Mouse (Mus musculus) liver, embryonic 14.5 days (tissue): ENCODE measurements at regions not wholly inside any gene's neighbourhood (a gene's known extent, or its start where the extent isn't known, plus 50 kb on each side); places are given as distances from the start of the nearest gene placed in this dataset.

ENCODE experiments used
- ATAC-seq: fragments of 200-750 bp; cut with Nextera tagmentation; 2 replicates; pipeline ENCODE4 v1.8.0; 2017; ENCODE audit warnings: moderate number of reproducible peaks, mild to moderate bottlenecking, moderate library complexity; ENCODE audit not compliant: insufficient read depth
- DNase-seq, 3 experiments: peaks; one replicate each; pipeline ENCODE4 v3.0.0-alpha.2; 2012 to 2013; ENCODE audit warnings: low read depth in 3 of 3, low spot score in 3 of 3
- H3K27ac ChIP-seq: fragments of 300-500 bp; sonication (generic); 2 replicates; pipeline ENCODE4 v1.5.1; 2014; ENCODE audit warnings: moderate library complexity, mild to moderate bottlenecking, control low read depth, inconsistent platforms
- H3K27me3 ChIP-seq: fragments of 300-500 bp; sonication (generic); 2 replicates; pipeline ENCODE4 v1.6.1; 2014; ENCODE audit warnings: mild to moderate bottlenecking, low read length, moderate library complexity; ENCODE audit not compliant: control insufficient read depth, insufficient read depth
- H3K36me3 ChIP-seq: fragments of 300-500 bp; sonication (generic); replicated peaks from 2 replicates; pipeline ENCODE4 v1.6.1; 2014; ENCODE audit warnings: low read depth; ENCODE audit not compliant: control insufficient read depth, insufficient read depth
- H3K4me1 ChIP-seq, 2 experiments: fragments of 200-500 bp in 1 of 2; fragments of 300-500 bp in 1 of 2; sonication (generic) in 1 of 2; replicated peaks; 2 replicates each; pipeline ENCODE4 v1.6.1; 2012 to 2014; ENCODE audit warnings: antibody characterized with exemption in 1 of 2, inconsistent platforms in 1 of 2, low read length in 1 of 2; ENCODE audit not compliant: control insufficient read depth in 2 of 2, insufficient read depth in 2 of 2
- H3K4me2 ChIP-seq: fragments of 300-500 bp; sonication (generic); 2 replicates; pipeline ENCODE4 v1.6.1; 2014; ENCODE audit warnings: low read depth, mild to moderate bottlenecking, control low read depth, moderate library complexity
- H3K4me3 ChIP-seq, 2 experiments: fragments of 200-500 bp in 1 of 2; fragments of 300-500 bp in 1 of 2; sonication (generic) in 1 of 2; 2 replicates each; pipeline ENCODE4 v1.5.1; 2012 to 2014; ENCODE audit warnings: low read depth in 2 of 2, low read length in 2 of 2, mild to moderate bottlenecking in 2 of 2, control low read depth in 1 of 2, inconsistent platforms in 1 of 2, moderate library complexity in 1 of 2; ENCODE audit not compliant: insufficient read depth in 1 of 2
- H3K9ac ChIP-seq: fragments of 300-500 bp; sonication (generic); replicated peaks from 2 replicates; pipeline ENCODE4 v1.6.1; 2014; ENCODE audit warnings: mild to moderate bottlenecking, control low read depth, moderate library complexity
- H3K9me3 ChIP-seq: fragments of 300-500 bp; sonication (generic); 2 replicates; pipeline ENCODE4 v1.6.1; 2016; ENCODE audit warnings: low read length, mixed read lengths; ENCODE audit not compliant: control insufficient read depth
- CTCF ChIP-seq: IDR thresholded peaks from 2 replicates; pipeline ENCODE4 v1.5.1; 2016; ENCODE audit warnings: antibody characterized with exemption, low read depth, control low read depth
- EP300 ChIP-seq: IDR thresholded peaks from 2 replicates; pipeline ENCODE4 v1.6.1; 2016; ENCODE audit warnings: antibody characterized with exemption, low read depth

DNA sequence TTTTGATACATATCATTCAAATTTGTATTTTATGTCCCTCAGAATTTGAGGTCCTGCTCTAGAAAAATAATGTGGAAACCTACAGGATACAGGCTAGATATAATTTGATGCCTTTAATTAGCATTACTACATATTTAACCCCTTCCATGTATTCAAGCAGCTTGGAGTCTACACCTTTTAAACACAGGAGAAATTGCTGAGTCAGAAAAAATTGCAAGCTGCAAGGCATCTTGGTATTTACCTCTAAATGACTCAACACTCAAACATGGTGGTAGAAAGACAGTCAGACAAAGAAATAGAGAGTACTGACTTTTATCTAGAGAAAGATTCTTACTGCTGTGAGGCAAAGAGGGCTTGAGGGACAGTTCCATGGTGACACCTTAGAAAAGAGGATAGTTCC, 565.4 kb upstream of the Adgra3 start:
- no peak overlapping the region for H3K4me2 ChIP-seq
- no peak for DNase-seq
- H3K36me3 ChIP-seq, result no peaks in the 10 kb centered on the region
- H3K27me3 ChIP-seq, result no peaks in the 10 kb centered on the region
- no peaks in the 10 kb centered on the region for H3K4me1 ChIP-seq
- H3K9me3 ChIP-seq, result no peaks in the 10 kb centered on the region
- no peak for ATAC-seq
- TF ChIP-seq EP300 (no peak), CTCF (no peak)
- no peak overlapping the region for H3K27ac ChIP-seq
- no peak overlapping the region for H3K9ac ChIP-seq
- H3K4me3 ChIP-seq, result no peak overlapping the region
